Mouse (Mus musculus): ENCODE data around the gene Ski. TPM values are rescaled to one million over a fixed set of nuclear protein-coding genes. Genes with fewer than 3 reads are reported as not detected.

The Ski gene
- polyA plus RNA-seq, 1 experiment from 2014 or later = 21.5 TPM

- Histone ChIP-seq H3K9ac (no peak overlapping the region), H3K4me2 (no peak overlapping the region), H3K9me3 (no peaks in the 10 kb centered on the region), H3K4me3 (no peak overlapping the region), H3K27me3 (no peaks in the 10 kb centered on the region), H3K36me3 (peaks cover 70% of the 10 kb centered on the region), H3K4me1 (peaks cover 48% of the 10 kb centered on the region), H3K27ac (peak overlapping the region; percentile 45; the same call in 1 of the 2 replicates)
- WGBS = 52% methylated on average over 11 of the region's 11 CpGs
- no peak for ATAC-seq (ENCODE audit: insufficient number of reproducible peaks, insufficient read depth, low FRiP score, low TSS enrichment, low read depth)
Observed at GRCm38 (mm10) chr4:155154986-155155385, 67.4 kb downstream of the Ski start.

- WGBS = 81% methylated on average over 3 of the region's 3 CpGs
- peaks cover 56% of the 10 kb centered on the region for H3K36me3 ChIP-seq
- no peak overlapping the region for H3K27ac ChIP-seq
- ATAC-seq (ENCODE audit: insufficient number of reproducible peaks, insufficient read depth, low FRiP score, low TSS enrichment, low read depth) = no peak
- no peaks in the 10 kb centered on the region for H3K9me3 ChIP-seq
- H3K4me1 ChIP-seq = peaks cover 57% of the 10 kb centered on the region
- no peak overlapping the region for H3K4me2 ChIP-seq
- H3K9ac ChIP-seq = no peak overlapping the region
- no peaks in the 10 kb centered on the region for H3K27me3 ChIP-seq
- no peak overlapping the region for H3K4me3 ChIP-seq
Observed at GRCm38 (mm10) chr4:155153389-155154072, 68.9 kb downstream of the Ski start.

- Histone ChIP-seq H3K9ac (no peak overlapping the region), H3K4me2 (no peak overlapping the region), H3K27me3 (no peaks in the 10 kb centered on the region), H3K27ac (peak overlapping the region; percentile 92; the same call in 1 of the 2 replicates), H3K4me3 (no peak overlapping the region), H3K36me3 (peaks cover 45% of the 10 kb centered on the region), H3K4me1 (peaks cover 54% of the 10 kb centered on the region), H3K9me3 (no peaks in the 10 kb centered on the region)
- no peak for ATAC-seq (ENCODE audit: insufficient number of reproducible peaks, insufficient read depth, low FRiP score, low TSS enrichment, low read depth)
- WGBS = 95% methylated on average over 6 of the region's 6 CpGs
Observed at GRCm38 (mm10) chr4:155152476-155152875, 69.9 kb downstream of the Ski start.

- Histone ChIP-seq H3K4me2 (peak overlapping the region; percentile 71; the same call in 1 of the 2 replicates), H3K27me3 (no peaks in the 10 kb centered on the region), H3K27ac (peak overlapping the region; percentile 92), H3K4me1 (peaks cover 54% of the 10 kb centered on the region), H3K9ac (0 out of 2 replicates have a peak overlapping the region, but pooled peaks have one; percentile 21), H3K36me3 (peaks cover 39% of the 10 kb centered on the region), H3K9me3 (no peaks in the 10 kb centered on the region), H3K4me3 (no peak overlapping the region)
- ATAC-seq (ENCODE audit: insufficient number of reproducible peaks, insufficient read depth, low FRiP score, low TSS enrichment, low read depth) = no peak
- 82% methylated on average over 4 of the region's 4 CpGs for WGBS
Observed at GRCm38 (mm10) chr4:155151845-155152244, 70.5 kb downstream of the Ski start.

- H3K27me3 ChIP-seq = no peaks in the 10 kb centered on the region
- H3K4me3 ChIP-seq = peak overlapping the region; percentile 50
- peaks cover 57% of the 10 kb centered on the region for H3K4me1 ChIP-seq
- H3K36me3 ChIP-seq = peaks cover 34% of the 10 kb centered on the region
- H3K9me3 ChIP-seq = no peaks in the 10 kb centered on the region
- 46% methylated on average over 12 of the region's 12 CpGs for WGBS
- H3K4me2 ChIP-seq = peak overlapping the region; percentile 71
- peak overlapping the region; percentile 92 for H3K27ac ChIP-seq
- peak overlapping the region; percentile 77 for H3K9ac ChIP-seq
- no peak for ATAC-seq (ENCODE audit: insufficient number of reproducible peaks, insufficient read depth, low FRiP score, low TSS enrichment, low read depth)
Observed at GRCm38 (mm10) chr4:155151221-155151788, 71.1 kb downstream of the Ski start.

GRCm38 (mm10) chr4:155150276-155151113 is 71.9 kb downstream of the Ski start:
- Histone ChIP-seq H3K9ac (peak overlapping the region; percentile 77), H3K4me2 (peak overlapping the region; percentile 71), H3K36me3 (peaks cover 25% of the 10 kb centered on the region), H3K27ac (peak overlapping the region; percentile 92), H3K4me3 (peak overlapping the region; percentile 50), H3K4me1 (peaks cover 60% of the 10 kb centered on the region), H3K9me3 (no peaks in the 10 kb centered on the region), H3K27me3 (no peaks in the 10 kb centered on the region)
- ATAC-seq (ENCODE audit: insufficient number of reproducible peaks, insufficient read depth, low FRiP score, low TSS enrichment, low read depth) = peak; percentile 75
- 4% methylated on average over 72 of the region's 73 CpGs for WGBS

- no peaks in the 10 kb centered on the region for H3K27me3 ChIP-seq
- no peak for ATAC-seq (ENCODE audit: insufficient number of reproducible peaks, insufficient read depth, low FRiP score, low TSS enrichment, low read depth)
- WGBS = 64% methylated on average over 6 of the region's 6 CpGs
- peaks cover 60% of the 10 kb centered on the region for H3K4me1 ChIP-seq
- peak overlapping the region; percentile 77; the same call in 1 of the 2 replicates for H3K9ac ChIP-seq
- peak overlapping the region; percentile 71 for H3K4me2 ChIP-seq
- H3K4me3 ChIP-seq = no peak overlapping the region
- peak overlapping the region; percentile 92 for H3K27ac ChIP-seq
- peaks cover 20% of the 10 kb centered on the region for H3K36me3 ChIP-seq
- H3K9me3 ChIP-seq = no peaks in the 10 kb centered on the region
Observed at GRCm38 (mm10) chr4:155149941-155150275, 72.5 kb downstream of the Ski start.

- H3K9ac ChIP-seq = no peak overlapping the region
- H3K36me3 ChIP-seq = peaks cover 17% of the 10 kb centered on the region
- H3K27ac ChIP-seq = peak overlapping the region; percentile 92
- H3K4me1 ChIP-seq = peaks cover 62% of the 10 kb centered on the region
- H3K4me3 ChIP-seq = no peak overlapping the region
- H3K9me3 ChIP-seq = no peaks in the 10 kb centered on the region
- H3K27me3 ChIP-seq = no peaks in the 10 kb centered on the region
- no peak for ATAC-seq (ENCODE audit: insufficient number of reproducible peaks, insufficient read depth, low FRiP score, low TSS enrichment, low read depth)
- WGBS = 67% methylated on average over 8 of the region's 8 CpGs
- H3K4me2 ChIP-seq = no peak overlapping the region
Observed at GRCm38 (mm10) chr4:155148910-155149698, 73.3 kb downstream of the Ski start.

- Histone ChIP-seq H3K27ac (peak overlapping the region; percentile 92; the same call in 1 of the 2 replicates), H3K9ac (no peak overlapping the region), H3K36me3 (peaks cover 14% of the 10 kb centered on the region), H3K4me2 (no peak overlapping the region), H3K4me3 (no peak overlapping the region), H3K9me3 (no peaks in the 10 kb centered on the region), H3K27me3 (no peaks in the 10 kb centered on the region), H3K4me1 (peaks cover 69% of the 10 kb centered on the region)
- 81% methylated on average over 4 of the region's 4 CpGs for WGBS
- ATAC-seq (ENCODE audit: insufficient number of reproducible peaks, insufficient read depth, low FRiP score, low TSS enrichment, low read depth) = no peak
Observed at GRCm38 (mm10) chr4:155148453-155148852, 73.9 kb downstream of the Ski start.

GRCm38 (mm10) chr4:155146107-155146823 is 76.1 kb downstream of the Ski start:
- no peak overlapping the region for H3K9ac ChIP-seq
- H3K27ac ChIP-seq = peak overlapping the region; percentile 99
- H3K4me1 ChIP-seq = peaks cover 69% of the 10 kb centered on the region

More at GRCm38 (mm10) chr4:155146107-155146823, 76.1 kb downstream of the Ski start:
- no peak overlapping the region for H3K4me3 ChIP-seq
- no peaks in the 10 kb centered on the region for H3K9me3 ChIP-seq
- no peaks in the 10 kb centered on the region for H3K27me3 ChIP-seq
- ATAC-seq (ENCODE audit: insufficient number of reproducible peaks, insufficient read depth, low FRiP score, low TSS enrichment, low read depth) = no peak
- H3K4me2 ChIP-seq = no peak overlapping the region
- 57% methylated on average over 14 of the region's 14 CpGs for WGBS
- no peaks in the 10 kb centered on the region for H3K36me3 ChIP-seq

Data from embryonic facial prominence, embryonic 13.5 days (tissue).